Mouse (Mus musculus): ENCODE data around the gene Tns3.

- TF ChIP-seq POLR2A (IDR thresholded peaks at IDR 0.05; ENCODE audit: borderline replicate concordance, insufficient read depth, low read length) (no peak), CTCF (IDR thresholded peaks at IDR 0.05; ENCODE audit: borderline replicate concordance, insufficient read depth, low read depth, low read length) (no peak)
Measured at GRCm38 (mm10) chr11:8493931-8494490, 170.3 kb downstream of the Tns3 start.
